Mouse (Mus musculus) kidney, postnatal 36 days (tissue): ENCODE data around the gene Pvr.
"Not testable (repeated sequence)": the region's sequence is repeated elsewhere in the genome, so short reads cannot be mapped to it uniquely, and the experiment has no call there.

Experiments
- DNase-seq, 2 experiments: peaks; one replicate each; pipeline ENCODE4 v3.0.0; 2021 to 2022; ENCODE audit warnings: mixed read lengths in 2 of 2

Pvr gene

DNA sequence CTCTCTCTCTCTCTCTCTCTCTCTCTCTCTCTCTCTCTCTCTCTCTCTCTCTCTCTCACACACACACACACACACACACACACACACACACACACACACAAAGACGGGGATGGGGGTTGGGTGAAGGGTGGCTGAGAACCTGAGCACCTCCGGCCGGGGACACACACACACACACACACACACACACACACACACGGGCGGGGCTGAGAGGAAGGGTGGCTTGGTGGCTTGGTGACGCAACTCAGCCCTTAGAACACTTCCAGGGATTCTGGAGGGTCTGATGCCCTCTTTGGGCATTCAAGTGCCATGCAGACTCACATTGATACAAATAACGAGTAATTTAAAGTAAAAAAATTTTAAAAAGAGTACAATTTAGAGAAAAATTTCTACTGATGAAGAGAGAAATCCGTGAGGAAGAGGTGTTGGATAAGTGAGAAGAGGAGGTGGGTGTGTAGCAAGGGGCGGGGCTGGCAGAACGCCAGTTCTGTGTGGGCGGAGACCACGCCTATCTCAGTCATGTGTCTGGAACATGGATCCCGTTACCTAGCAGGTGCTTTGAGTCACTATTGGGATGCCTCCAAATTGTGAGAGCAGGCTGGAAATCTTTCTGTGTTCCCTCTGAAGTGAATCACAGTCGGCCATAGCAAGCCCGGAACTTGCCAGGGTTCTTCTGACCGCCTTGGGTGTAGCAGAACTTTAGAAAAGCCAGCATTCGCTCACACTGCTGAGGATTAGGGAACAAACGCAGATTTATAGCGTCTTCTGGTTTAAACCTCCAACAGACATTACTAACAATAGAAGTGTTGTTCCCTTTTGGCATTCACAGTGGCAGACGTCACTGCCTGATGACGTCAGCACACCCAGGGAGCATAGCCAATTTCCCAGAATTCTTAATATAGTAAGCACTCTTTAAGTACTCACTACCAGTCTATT is 12.2 kb upstream of the Pvr start:
- peak; percentile 51 to 69 for DNase-seq

DNA sequence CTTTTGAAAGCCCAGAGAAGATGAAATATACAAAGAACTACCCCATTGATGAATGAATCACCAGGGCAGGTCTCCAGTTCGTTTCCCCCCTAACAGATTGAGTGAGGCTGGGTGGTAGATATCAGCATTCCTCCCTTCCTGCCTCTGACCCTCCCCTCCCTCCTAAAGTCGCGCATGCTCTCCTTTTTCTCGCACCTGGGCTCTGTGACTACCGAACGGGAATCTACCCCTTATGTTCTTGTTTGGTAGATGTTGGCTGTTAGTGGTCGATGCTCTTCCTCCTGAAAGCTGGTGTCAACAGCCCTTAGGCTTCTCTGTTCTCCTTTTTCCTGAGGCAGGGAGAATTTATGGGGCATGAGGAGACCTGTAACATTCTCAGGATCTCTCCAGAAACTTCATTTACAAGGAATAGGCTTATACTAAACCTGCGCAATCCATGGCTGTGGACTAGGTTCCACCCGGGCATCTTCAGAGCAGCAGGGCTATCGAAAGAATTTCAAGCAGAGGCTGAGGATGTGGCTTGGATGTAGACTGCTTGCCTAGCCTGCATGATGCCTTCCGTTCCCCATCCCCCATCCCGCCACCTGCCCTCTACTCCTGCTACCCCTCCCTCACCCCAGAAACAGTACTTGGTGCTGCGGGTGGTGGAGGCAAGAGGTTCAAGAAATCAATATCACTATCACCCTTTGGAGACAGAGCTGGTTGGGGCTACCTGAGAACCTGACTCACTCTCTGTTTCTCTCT is 11.3 kb upstream of the Pvr start:
- no peak for DNase-seq

DNA sequence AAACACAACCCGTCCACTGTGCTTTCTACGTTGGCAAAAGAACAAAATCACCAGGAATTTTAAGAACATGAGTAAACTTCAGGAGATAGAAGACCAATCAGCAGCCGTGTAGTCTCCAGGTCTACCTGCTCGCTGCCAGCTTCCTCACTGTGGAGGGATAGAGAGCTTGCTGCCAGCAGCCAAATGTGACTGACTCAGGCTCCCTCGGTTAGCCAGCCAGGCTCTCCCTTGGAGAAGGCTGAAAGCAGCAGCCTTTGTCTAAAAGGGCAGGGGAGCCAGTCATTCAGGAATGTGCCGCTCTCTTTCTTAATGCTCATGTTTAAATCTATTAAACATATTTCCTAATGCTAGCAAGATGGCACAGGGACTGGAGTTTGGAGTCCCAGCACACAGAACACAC is 9.5 kb upstream of the Pvr start:
- DNase-seq, result not testable (repeated sequence)

DNA sequence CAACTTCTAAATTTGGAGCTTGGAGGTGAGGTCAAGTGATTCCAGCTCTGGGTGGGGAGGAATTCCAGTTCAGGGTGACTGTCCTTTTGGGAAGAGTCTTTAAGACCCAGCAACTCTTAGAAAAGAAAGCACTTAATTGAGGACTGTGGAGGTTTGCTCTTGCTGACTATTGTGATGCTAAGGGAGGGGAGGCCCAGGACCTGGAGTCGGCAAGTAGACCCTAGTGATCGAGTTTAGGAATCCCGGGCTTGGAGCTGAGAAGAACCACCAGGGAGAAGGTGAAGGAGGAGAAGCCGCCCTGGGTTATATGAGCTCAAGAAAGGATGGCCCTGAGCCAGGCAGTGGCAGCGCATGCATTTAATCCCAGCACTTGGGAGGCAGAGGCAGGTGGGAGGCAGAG is 7.5 kb upstream of the Pvr start:
- DNase-seq, result peak in 1 of 2 experiments; percentile 18

DNA sequence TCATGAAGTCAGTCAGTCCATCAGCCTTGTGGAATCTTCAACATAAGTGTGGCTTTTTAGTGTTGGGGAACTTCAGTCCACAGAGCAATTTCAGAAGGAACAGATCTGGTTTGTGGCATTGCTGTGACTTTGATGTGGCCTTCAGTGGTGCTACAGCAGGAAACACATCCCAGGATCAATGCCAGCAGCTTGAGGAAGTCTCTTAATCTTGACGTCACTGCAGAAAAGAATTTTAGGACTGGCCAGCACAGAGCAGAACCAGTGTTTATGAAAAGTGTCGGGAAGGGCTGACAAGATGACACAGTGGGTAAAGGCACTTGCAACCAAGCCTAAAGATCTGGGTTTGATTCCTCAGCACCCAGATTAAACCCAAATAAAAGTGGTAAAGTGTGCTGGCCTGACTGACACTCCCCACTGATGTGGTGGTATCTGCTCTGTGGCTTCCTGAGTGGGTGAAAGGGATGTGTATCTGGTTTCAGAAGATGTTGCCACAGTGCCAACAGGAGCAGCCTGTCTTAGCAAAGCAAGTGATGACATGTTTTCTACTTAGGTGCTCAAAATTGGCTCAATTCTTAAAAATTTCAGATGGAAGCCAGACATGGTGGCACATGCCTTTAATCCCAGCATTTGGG is 6.0 kb upstream of the Pvr start:
- peak; percentile 47 to 69 for DNase-seq

DNA sequence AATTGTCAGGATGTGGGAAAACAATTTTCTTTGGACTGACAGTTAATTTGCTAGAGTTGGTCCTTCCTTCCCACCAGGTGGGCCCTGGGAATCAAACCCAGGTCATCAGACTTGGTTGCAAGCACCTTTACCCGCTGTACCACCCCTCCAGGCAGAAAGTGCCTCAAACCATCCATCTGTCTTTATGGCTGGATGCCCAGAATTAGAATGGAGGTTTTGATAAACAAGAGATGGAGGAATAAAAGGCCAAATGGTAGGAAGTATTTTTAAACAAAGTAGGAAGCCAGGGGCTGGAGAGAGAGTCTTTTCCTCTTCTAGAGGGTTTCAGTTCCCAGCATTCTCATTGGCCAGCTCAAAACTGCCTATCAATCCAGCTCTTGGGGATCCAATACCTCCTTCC is 4.4 kb upstream of the Pvr start:
- no peak for DNase-seq

DNA sequence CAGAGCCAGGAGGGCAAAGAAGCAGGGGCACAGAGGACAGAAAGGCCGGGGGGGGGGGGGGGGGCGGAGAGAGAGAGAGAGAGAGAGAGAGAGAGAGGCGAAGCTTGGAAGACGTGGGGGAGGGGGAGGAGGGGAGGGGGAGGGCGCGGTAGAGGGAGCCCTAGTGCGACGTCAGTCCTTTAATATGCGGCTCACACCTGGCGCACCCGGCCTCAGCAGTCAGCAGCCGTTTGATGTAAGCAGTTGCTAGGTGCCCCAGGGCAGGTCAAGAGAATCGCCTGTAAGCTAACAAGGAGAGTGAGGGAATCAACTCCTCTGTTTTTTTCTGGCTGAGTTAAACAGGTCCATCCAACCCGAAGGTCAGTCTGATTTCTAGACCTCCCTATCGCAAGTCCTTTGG is 2.8 kb upstream of the Pvr start:
- peak; percentile 19 to 55 for DNase-seq

DNA sequence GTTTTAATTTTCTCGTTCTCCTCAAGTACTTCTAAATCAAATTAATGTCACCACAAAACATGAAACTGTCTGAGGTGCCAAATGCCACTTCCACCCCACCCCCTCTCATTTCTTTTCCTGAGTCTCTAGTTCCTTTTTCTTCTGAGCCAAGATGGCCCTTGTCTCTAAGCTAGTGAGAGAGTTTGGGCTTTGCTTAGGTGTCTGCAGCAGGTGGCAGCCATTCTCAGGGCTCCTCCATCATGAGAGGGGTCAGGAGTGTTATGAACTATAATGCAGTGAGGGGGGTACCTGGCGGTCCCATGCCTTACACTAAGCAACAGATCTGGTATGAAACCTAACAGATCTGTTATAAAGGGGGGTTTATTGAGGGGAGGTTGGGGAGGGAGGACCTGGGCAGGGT is 2.4 kb upstream of the Pvr start:
- no peak for DNase-seq

DNA sequence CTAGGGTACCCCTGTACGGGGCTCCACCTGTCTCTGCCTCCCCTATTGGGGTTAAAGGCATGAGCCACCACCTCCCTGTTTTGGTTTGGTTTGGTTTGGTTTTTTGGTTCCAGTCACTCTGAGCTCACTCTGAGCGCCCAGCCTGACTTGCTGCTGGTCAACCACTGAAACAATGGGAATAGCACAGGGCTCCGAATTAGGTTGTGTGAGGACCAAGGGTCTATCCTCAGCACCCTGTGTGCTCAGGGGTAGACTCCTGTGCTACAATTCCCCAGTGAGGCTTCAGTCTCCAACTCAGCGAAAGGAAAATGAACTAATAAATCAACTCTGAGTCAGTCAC is 824 bp downstream of the Pvr start:
- no peak for DNase-seq

DNA sequence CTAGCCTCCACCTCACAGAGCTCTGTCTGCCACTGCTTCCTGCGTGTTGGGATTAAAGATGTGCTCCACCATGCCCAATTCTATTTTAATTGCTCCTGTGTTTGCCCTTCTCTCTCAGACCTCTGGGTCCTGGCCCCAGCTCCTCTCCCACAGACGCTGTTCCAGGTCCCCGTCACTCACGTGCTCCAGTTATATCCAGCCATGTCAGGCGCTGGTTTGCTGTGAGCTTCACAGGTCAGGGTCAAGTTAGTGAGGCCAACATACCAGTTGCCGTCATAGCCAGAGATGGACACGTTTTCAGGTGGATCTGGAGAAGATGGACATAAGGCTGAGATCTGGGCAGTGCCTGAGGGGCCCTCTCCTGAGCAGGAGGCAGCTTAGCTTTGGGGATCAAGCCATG is 6.4 kb downstream of the Pvr start:
- no peak for DNase-seq

DNA sequence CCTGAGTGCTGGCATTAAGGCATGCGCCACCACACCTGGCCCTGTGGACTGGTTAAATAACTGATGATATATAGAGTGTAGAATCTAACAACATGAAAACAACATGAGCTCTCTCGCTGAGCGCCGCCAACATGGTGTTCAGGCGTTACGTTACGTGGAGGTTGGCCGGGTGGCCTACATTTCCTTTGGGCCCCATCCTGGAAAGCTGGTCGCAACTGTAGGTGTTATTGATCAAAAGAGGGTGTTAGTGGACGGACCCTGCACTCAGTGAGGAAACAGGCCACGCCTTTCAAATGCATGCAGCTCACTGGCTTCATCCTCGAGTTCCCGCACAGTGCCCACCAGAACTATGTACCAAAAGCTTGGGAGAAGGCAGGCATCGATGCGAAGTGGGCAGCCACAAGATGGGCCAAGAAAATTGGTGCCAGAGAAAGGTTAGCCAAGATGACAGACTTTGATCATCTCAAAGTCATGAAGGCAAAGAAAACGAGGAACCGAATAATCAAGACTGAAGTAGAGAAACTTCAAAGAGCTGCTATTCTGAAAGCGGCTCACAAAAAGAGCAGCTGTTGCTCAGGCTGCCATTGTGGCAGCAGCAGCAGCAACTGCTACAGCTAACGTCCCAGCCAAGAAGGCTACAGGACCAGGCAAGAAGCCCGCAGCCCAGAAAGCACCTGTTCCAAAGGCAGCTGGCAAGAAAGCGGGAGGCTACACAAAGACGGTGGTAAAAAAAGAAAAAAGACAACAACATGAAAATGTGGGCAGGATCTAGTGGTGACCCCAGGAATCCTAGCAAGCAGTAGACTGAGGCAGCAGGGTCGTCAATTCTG is 9.1 kb downstream of the Pvr start:
- DNase-seq, result no peak

DNA sequence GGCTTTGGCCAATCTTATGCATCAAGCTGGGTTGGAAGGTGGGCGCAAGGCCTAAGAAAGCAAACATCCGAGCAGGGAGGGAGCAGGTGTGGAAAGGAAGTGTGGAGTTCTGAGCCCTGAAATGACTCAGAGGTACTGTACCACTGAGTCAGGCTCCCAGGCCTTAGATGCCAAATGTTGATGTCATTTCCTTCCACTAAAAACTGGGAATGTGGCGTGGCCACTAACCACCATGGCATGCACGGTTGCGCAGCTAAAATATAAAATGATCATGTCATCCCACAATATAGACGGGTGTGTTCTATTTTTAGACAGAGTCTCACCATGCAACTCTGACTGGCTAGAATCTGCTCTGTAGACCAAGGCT is 9.7 kb downstream of the Pvr start:
- no peak for DNase-seq

DNA sequence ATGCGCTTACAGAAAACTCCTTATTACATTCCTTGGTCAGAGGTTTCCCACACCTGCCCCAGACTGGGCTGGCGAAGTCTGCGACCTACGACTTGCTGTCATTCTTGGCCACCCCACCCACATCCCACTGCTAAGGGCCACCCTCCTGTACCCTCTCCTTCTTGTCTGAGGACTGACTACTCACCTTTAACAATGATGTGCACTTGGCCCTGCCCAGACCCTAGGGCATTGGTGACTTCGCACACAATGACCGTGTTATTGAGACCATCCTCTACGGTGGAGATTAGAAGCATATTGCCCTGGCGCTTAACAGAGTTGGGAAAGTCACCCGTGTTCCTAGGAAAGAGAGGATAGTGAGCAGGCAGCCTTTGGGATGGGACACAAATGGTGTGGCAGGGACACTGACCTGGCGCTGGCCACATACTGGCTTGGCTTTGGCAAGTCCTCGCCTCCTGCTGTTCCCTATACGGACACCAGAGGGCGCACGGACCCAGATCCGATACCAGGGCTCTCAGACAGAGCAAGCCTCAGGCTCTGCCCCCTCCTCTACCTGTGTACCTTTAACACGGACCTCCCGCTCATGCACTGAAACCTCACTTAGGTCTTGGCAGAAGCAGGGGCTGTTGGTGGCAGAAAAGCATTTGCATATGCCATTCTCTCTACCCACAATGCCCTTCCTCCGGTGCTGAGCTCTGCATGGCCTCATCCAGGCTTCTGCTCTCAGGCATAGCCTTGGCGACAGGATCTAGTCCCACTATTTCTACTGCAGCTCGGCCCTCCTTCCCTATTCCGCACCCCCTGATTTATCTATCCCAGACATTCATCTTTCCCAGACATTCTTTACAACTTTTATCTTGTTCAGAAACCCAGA is 10.3 kb downstream of the Pvr start:
- DNase-seq, result peak; percentile 82 to 93

DNA sequence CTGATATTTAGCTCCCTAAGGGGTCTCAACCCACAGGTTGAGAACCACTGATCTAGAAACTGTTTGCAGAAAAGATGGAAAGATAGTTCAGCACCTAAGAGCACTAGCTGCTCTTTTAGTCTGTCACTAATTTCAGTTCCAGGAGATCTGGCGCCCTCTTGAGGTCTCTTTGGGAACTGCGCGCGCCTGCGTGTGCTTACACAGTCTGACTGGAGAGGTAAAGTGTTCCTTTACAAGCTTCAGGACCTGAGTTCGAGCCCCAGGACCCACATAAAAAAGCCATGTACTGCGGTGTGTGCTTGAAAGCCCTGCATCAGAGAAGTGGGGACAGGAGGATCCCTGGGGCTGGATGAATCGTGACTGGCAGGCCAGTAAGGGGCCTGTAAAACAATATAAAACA is 31.1 kb downstream of the Pvr start:
- peak; percentile 29 to 80 for DNase-seq

DNA sequence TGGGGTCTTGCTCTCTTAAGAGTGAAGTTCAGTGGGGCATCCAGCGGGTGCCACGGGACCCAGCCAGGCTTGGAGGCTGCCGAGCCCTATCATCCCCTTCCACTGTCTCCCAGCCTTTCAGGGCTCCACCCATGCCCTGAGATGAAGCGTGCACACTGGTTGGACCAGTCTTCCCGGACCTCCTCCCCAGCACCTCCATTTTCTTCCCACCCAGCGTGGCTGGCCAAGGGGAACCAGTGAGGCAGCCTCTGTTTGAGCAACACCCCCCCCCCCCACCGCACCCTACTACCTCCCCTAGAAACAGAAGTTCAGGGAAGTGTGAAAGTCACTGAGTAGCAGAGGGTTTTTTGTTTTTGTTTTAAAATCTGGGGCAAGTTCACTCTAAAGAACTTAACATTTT is 33.1 kb downstream of the Pvr start, which contains the start of gene Ceacam19:
Gene Ceacam19, minus strand, starts transcription at position 117 of the 400 bp plus-strand sequence.
- DNase-seq, result no peak

DNA sequence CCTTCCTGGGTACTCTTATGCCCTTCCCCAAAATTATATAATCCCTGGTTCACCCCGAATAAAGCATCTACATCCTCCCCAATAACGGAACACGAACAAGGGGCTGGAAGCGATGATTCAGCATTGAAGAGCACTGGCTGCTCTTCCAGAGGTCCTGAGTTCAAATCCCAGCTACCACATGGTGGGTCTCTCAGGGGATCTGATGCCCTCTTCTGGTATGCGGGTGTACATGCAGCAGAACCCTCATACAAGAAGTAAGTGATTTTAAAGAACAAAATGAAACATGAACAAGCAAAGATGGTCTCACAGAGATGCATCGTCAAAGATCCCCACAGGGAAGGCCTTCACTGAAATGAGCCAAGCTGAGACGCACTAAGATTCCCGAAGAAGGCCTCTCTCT is 40.2 kb downstream of the Pvr start:
- DNase-seq, result no peak

DNA sequence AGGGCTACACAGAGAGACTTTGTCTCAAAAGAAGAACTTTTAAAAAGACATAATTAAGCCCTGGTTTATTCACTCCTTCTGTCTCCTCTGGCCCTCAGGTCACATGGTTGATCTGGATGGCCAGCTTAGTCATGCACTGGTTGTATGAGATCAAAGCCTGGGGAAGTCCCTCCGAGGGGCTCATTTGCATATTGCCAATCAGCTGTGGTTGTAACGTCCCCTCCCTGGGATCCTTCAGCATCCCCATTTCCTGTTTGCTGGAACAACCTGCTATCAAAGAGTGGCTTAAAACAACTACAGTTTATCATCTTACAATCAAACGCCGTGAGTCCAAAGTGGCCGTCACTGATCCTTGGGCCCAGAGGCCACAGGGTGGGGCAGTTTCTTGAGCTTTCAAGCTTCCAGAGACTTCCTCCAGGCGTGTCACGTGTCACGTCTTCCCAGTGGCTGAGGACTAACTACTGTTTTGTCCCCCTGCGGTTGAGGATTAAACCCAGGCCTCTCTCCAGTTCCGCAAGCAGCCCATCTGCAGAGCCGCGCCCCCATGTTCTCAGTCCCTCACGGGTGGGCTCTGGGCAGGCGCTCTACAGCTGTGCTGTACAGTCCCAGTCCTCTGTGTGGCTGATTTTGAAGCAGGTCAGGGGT is 44.1 kb downstream of the Pvr start:
- DNase-seq, result no peak

DNA sequence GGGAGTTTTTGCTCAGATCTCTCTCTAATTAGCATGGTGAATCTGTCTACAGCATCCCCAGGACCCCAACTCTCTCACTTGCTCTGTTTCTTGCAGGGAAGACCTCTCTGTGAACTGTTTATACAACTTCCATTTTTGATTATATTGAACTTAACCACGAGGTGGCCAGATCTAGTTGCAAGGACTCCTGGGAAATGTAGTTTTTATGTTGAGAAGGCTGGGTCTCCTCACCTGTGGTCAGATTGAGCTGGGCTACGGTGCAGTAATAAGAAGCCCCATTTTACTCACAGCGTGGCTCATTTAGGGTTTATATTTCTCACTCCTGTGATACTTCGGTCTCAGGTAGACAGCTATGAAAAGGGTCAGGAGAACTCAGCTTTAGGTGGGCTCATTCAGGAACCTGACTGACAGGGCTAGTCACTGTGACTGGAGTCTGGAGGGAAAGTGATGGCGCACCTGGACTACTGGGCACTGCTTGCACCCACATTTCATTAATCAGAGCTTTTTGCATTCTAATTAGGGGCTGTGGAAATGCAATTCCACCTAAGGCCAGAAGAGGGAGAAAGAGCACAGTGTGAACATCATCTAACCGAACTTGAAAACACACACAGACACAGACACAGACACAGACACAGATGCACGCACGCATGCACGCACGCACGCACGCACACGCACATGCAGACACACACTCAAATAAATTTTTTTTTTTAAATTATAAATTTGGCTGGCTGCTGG is 44.8 kb downstream of the Pvr start:
- peak; percentile 52 to 74 for DNase-seq

DNA sequence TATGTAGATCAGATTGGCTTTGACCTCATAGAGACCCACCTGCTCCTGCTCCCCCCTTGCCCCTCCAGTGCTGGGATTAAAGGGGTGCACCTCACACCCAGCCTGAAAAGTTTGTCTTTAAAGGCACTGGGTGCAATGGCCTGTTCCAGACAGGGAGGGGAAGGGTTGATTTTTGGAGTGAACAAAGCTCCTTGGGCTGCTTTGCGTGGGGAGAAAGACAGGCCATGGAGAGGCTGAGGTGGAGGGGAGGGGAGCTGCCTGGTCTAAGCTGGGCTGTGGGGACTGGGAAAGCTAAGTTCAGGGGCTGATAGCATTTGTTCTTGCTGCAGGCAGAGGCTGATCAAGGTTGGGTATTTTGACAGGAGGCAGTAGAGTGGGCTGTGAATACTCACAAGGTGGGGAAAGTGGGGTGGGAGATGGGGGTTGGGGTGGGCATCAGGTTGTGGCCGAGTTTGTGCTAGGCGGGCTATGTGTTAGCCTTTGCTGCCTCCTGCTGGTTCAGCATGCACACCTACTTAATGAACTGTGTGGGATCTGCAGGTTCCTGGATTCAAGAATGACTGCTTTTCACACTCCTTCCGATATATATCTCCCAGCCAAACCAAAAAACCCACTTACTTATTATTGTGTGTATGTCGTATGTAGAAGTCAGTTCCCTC is 48.9 kb downstream of the Pvr start:
- DNase-seq, result peak; percentile 30 to 80

DNA sequence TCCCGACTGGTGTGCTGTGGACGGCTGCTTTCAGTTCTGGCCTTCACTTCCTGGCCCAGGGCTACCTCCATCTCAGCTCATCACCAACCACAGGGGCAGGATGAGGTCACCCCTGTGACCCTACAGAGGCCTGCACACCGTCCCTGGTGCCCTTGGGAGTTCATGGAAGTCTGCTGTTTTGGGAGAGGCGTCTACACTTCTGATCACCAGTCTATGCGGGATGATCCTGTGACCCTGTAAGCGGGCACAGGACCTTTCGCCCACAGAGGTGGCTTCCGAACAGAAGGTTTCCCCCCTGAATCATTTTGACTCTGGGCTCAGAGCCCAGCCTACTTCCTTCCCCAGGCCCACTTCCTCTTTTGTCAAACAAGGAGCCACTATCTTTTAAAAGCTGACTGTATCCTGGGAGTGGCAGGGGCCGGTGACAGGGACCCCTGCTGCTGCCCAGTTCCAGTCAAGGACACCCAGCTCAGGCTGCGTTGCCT is 49.8 kb downstream of the Pvr start:
- DNase-seq, result peak; percentile 55 to 60
